Mouse (Mus musculus): ENCODE data around the gene Pmfbp1. TPM values are rescaled to one million over a fixed set of nuclear protein-coding genes. Genes with fewer than 3 reads are reported as not detected.
"Not testable (repeated sequence)": the region's sequence is repeated elsewhere in the genome, so short reads cannot be mapped to it uniquely, and the experiment has no call there.

The Pmfbp1 gene
- polyA plus RNA-seq (2015; fragmentation: Nextera tagmentation; extraction: Ambion mirVana) = 0.07 TPM in 1 of 2 replicates, not detected in the other

DNA sequence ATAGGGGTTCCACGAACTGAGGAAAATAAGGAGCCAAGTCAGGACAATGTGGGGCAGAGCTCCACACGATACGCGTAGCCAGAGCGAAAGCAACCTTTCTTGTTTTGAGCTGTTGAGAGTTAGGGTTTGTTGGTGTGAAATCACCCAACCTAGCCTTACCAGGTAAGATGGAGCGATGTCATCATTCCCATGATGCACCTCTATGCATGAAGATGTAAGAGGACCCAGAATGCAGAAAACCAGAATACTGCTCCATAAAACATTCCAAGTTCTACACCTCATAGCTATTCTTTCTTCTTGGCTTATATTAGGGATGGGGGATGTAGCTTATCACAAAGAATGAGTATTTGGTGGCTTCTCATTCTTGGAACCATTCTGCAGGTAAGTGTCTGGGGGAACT, at the start of gene Pmfbp1:
Pmfbp1 (plus strand) TSS at position 301 of the 400 bp plus-strand sequence.
- no peak within 1 kb of the TSS for H3K9ac ChIP-seq
- no peak within 1 kb of the TSS for H3K4me2 ChIP-seq (replicated peaks)
- H3K27ac ChIP-seq (replicated peaks) = no peak within 1 kb of the TSS
- no peak within 1 kb of the TSS for H3K4me3 ChIP-seq (replicated peaks)
- no peaks in the 10 kb centered on the region for H3K4me1 ChIP-seq
- WGBS = 95% methylated on average over 6 of the region's 6 CpGs
- H3K9me3 ChIP-seq (replicated peaks) = no peaks in the 10 kb centered on the region
- ATAC-seq (ENCODE audit: insufficient number of reproducible peaks, low FRiP score, low TSS enrichment, low read depth) = no peak
- no peaks in the 10 kb centered on the region for H3K27me3 ChIP-seq
- H3K36me3 ChIP-seq = no peaks in the 10 kb centered on the region

DNA sequence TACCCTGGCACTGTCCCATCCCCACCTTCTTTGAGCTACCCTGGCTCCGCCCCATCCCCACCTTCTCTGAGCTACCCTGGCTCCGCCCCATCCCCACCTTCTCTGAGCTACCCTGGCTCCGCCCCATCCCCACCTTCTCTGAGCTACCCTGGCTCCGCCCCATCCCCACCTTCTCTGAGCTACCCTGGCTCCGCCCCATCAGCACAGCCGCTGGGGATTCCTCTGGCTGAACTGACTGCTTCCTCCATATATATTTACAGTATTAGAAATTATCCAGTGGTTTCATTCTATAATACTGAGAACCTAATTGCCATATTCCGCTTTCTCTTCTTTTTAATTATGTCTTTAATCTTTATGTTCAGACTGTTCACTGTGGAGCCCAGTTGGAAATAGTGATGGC, 46.9 kb upstream of the Pmfbp1 start:
- not testable (repeated sequence) for H3K4me2 ChIP-seq (replicated peaks); H3K36me3 ChIP-seq; H3K27ac ChIP-seq (replicated peaks); H3K4me3 ChIP-seq (replicated peaks); H3K27me3 ChIP-seq; H3K9me3 ChIP-seq (replicated peaks); ATAC-seq (ENCODE audit: insufficient number of reproducible peaks, low FRiP score, low TSS enrichment, low read depth); H3K4me1 ChIP-seq; H3K9ac ChIP-seq
- WGBS = 26% methylated on average over 7 of the region's 7 CpGs

DNA sequence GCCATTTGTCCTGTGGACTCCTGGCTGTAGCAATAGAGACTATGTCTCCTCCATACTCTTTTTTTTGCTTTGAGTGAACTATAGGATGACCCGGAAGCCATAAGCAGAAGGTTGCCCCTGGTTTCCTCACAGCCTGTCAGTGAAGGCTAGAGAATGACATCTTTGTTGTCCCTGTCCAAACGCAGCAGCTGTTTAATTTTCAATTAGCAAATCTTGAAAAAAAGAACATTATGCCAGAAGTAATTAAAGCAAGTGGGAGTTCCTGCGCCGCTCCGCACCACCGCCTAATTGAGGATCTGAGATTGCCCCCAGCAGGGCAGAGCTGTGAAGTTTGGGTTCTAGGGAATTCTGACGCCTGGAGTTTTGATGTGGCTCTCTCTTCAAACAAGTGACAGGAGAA, 42.8 kb upstream of the Pmfbp1 start:
- Histone ChIP-seq H3K9ac (no peak overlapping the region), H3K36me3 (no peaks in the 10 kb centered on the region), H3K4me1 (no peaks in the 10 kb centered on the region), H3K4me3 (replicated peaks) (no peak overlapping the region), H3K27ac (replicated peaks) (no peak overlapping the region), H3K27me3 (no peaks in the 10 kb centered on the region), H3K4me2 (replicated peaks) (no peak overlapping the region), H3K9me3 (replicated peaks) (no peaks in the 10 kb centered on the region)
- ATAC-seq (ENCODE audit: insufficient number of reproducible peaks, low FRiP score, low TSS enrichment, low read depth) = no peak
- WGBS = 64% methylated on average over 7 of the region's 7 CpGs

DNA sequence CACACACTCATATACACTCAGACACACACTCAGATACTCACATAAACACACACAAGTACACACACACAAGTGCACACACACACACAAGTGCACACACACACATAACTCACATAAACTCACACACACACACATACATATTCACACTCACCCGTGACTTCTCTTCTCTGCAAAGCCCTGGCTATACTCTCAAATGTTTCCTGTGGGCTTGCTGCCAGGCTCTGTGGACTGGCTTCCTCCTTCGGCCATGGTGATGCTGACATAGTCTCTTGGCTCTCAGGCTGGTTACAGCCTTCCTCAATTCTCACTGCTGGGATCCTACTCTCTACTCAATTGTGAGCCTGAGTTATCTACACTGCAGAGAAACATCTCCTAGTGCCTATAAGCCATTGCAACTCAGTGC, 38.7 kb upstream of the Pmfbp1 start:
- WGBS = 62% methylated on average over 2 of the region's 2 CpGs
- H3K9me3 ChIP-seq (replicated peaks) = no peaks in the 10 kb centered on the region
- H3K4me1 ChIP-seq = no peaks in the 10 kb centered on the region
- H3K36me3 ChIP-seq = no peaks in the 10 kb centered on the region
- H3K27ac ChIP-seq (replicated peaks) = no peak overlapping the region
- no peak overlapping the region for H3K4me2 ChIP-seq (replicated peaks)
- ATAC-seq (ENCODE audit: insufficient number of reproducible peaks, low FRiP score, low TSS enrichment, low read depth) = no peak
- no peak overlapping the region for H3K9ac ChIP-seq
- no peaks in the 10 kb centered on the region for H3K27me3 ChIP-seq
- no peak overlapping the region for H3K4me3 ChIP-seq (replicated peaks)

DNA sequence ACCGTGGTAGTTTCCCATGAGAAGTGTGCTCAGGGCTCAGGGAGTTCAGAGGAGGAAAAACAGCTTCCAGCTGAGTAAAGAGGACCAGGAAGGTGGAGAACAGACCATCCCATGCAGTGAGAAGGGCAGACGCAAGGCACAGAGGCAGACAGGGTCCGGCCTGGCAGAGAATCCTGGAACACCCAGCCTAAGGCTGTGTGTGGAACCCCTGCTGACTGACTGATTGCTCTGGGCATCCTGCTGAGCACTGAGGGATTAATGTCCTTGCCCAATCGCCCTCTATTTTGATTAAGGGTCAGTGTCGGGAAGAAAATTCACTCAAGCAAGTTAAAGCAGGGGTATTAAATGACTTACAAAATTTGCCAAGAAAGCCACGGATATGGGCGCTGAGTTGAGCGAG, 36.4 kb upstream of the Pmfbp1 start:
- Histone ChIP-seq H3K36me3 (no peaks in the 10 kb centered on the region), H3K27me3 (no peaks in the 10 kb centered on the region), H3K27ac (replicated peaks) (no peak overlapping the region), H3K4me3 (replicated peaks) (no peak overlapping the region), H3K4me2 (replicated peaks) (no peak overlapping the region), H3K9ac (no peak overlapping the region), H3K9me3 (replicated peaks) (no peaks in the 10 kb centered on the region), H3K4me1 (no peaks in the 10 kb centered on the region)
- 53% methylated on average over 8 of the region's 8 CpGs for WGBS
- ATAC-seq (ENCODE audit: insufficient number of reproducible peaks, low FRiP score, low TSS enrichment, low read depth) = no peak

DNA sequence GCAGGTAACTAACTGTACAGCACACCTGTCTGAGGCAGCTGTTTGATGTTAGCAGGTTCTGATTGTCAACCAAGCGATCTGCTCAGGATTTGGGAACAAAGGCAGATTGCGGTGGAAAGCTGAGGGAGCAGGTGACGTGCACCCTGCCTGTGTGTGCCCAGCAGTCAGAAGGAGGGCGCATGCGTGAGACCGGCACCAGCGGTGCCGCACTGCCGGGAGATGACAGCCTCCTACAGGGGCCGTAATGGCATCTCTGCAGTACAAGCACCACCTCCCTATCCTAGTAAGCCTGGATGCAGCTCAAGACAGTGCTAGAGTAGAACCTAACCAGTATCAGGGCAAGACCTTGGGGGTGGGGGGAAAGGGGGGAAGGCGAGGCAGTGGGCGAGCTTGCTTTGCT, 35.2 kb upstream of the Pmfbp1 start:
- H3K27ac ChIP-seq (replicated peaks) = no peak overlapping the region
- H3K4me2 ChIP-seq (replicated peaks) = no peak overlapping the region
- H3K4me3 ChIP-seq (replicated peaks) = no peak overlapping the region
- no peak for ATAC-seq (ENCODE audit: insufficient number of reproducible peaks, low FRiP score, low TSS enrichment, low read depth)
- WGBS = 69% methylated on average over 12 of the region's 12 CpGs
- peaks cover 5% of the 10 kb centered on the region for H3K4me1 ChIP-seq
- H3K36me3 ChIP-seq = no peaks in the 10 kb centered on the region
- no peaks in the 10 kb centered on the region for H3K9me3 ChIP-seq (replicated peaks)
- no peaks in the 10 kb centered on the region for H3K27me3 ChIP-seq
- H3K9ac ChIP-seq = no peak overlapping the region

DNA sequence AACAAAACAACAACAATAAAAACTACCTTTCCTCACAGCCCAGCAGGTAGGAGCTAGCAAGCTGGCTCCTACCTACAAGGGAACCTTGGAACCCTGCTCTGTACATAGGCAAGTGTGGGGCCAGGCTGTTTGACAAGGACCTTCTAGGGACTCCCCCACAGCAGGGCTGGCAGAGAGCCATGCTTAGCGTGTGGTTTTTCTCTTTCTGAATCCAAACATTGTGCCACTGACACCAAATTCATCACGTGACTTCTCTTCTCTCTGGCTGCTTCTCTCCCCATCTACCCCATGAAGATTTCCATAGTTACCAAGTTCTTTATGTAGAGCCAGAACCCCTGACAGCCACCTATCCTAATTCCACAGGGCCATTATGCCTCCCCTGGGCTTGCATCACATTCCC, 30.8 kb upstream of the Pmfbp1 start:
- Histone ChIP-seq H3K9ac (no peak overlapping the region), H3K27ac (replicated peaks) (no peak overlapping the region), H3K4me1 (peaks cover 24% of the 10 kb centered on the region), H3K27me3 (no peaks in the 10 kb centered on the region), H3K36me3 (no peaks in the 10 kb centered on the region), H3K9me3 (replicated peaks) (no peaks in the 10 kb centered on the region), H3K4me2 (replicated peaks) (no peak overlapping the region), H3K4me3 (replicated peaks) (no peak overlapping the region)
- 38% methylated on average over 2 of the region's 2 CpGs for WGBS
- no peak for ATAC-seq (ENCODE audit: insufficient number of reproducible peaks, low FRiP score, low TSS enrichment, low read depth)

DNA sequence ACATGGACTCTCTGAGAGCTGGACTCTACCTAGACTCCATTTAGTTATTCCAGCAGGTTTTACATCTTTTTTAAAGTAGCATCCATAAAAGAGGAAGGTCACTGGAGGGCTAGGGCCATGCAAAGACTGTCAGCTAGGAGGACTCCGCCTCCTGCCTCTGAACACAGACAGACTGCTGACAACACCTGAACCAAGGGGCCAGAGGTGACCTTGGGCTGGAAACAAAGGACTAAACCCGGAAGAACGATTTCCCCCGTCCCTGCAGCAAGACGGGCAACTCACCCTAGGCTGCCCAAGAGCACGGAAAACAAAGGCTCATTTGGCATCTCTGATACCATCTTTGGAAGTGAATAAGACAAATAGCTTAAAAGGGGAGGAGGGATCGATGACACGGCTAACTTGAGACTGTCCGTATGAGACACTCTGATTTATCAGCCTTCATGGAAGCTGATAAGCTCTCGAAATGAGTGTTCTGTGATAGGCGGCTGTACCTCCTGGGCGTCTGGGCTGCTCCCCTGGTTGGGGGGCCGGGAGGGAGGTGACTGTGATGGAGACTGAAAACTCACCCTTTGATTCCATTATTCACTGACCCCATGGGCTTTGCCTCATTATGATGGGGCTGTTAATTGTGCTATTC, 30.0 kb upstream of the Pmfbp1 start:
- no peaks in the 10 kb centered on the region for H3K27me3 ChIP-seq
- no peak for ATAC-seq (ENCODE audit: insufficient number of reproducible peaks, low FRiP score, low TSS enrichment, low read depth)
- peaks cover 24% of the 10 kb centered on the region for H3K4me1 ChIP-seq
- H3K36me3 ChIP-seq = no peaks in the 10 kb centered on the region
- H3K9me3 ChIP-seq (replicated peaks) = no peaks in the 10 kb centered on the region
- no peak overlapping the region for H3K4me3 ChIP-seq (replicated peaks)
- no peak overlapping the region for H3K9ac ChIP-seq
- H3K4me2 ChIP-seq (replicated peaks) = 0 out of 2 replicates have a peak overlapping the region, but pooled peaks have one; percentile 40
- H3K27ac ChIP-seq (replicated peaks) = no peak overlapping the region
- WGBS = 29% methylated on average over 13 of the region's 13 CpGs

DNA sequence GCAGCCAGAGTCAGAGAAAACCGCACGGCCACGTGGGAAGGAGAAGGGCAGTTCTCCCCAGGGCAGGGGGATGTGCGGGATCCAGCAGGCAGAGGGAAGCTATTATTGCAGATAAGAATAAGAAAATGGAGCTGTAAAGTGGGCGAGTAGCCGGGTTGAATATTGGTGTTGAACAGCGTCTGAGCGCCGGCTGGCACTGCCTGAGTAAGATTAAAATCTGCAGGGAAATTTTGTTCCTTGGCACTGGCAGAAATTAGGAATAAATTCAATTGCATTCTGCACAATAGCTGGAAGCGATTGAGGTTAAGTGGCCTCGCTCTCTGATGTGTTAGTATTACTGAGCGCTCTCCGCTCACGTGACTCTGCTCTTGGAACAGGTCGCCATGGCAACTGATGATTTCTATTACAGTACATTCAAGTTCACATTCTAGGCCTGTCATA, 29.4 kb upstream of the Pmfbp1 start:
- peak overlapping the region; percentile 40 for H3K4me2 ChIP-seq (replicated peaks)
- 23% methylated on average over 15 of the region's 15 CpGs for WGBS
- 0 out of 2 replicates have a peak overlapping the region, but pooled peaks have one; percentile 8 for H3K4me3 ChIP-seq (replicated peaks)
- no peaks in the 10 kb centered on the region for H3K27me3 ChIP-seq
- no peak overlapping the region for H3K27ac ChIP-seq (replicated peaks)
- peak; percentile 65; the same call in 1 of the 2 replicates for ATAC-seq (ENCODE audit: insufficient number of reproducible peaks, low FRiP score, low TSS enrichment, low read depth)
- H3K9ac ChIP-seq = no peak overlapping the region
- no peaks in the 10 kb centered on the region for H3K36me3 ChIP-seq
- H3K4me1 ChIP-seq = peaks cover 24% of the 10 kb centered on the region
- H3K9me3 ChIP-seq (replicated peaks) = no peaks in the 10 kb centered on the region

DNA sequence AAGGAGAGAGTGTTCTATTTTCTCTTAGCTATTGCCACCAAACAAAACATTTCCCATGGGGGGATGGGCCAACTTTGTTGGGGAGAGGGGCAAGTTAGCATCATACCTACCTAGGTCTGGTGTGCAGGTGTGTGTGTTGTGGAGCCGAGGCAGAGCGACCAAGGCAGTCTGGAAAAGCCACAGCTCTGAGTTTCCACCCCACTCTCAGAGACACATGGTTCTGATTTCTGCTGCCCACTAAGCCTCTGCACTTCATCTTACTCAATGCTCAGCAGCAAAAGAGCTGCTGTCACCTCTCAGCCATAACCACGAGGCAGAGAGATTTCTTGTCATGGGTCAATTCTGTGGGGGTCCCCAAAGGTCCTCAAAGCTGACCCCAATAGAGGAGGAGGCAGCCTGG, 28.8 kb upstream of the Pmfbp1 start:
- H3K27me3 ChIP-seq = no peaks in the 10 kb centered on the region
- peaks cover 24% of the 10 kb centered on the region for H3K4me1 ChIP-seq
- WGBS = 49% methylated on average over 3 of the region's 3 CpGs
- peak overlapping the region; percentile 39 for H3K27ac ChIP-seq (replicated peaks)
- no peaks in the 10 kb centered on the region for H3K36me3 ChIP-seq
- ATAC-seq (ENCODE audit: insufficient number of reproducible peaks, low FRiP score, low TSS enrichment, low read depth) = no peak
- H3K9me3 ChIP-seq (replicated peaks) = no peaks in the 10 kb centered on the region
- H3K4me3 ChIP-seq (replicated peaks) = no peak overlapping the region
- no peak overlapping the region for H3K9ac ChIP-seq
- peak overlapping the region; percentile 40; the same call in 1 of the 2 replicates for H3K4me2 ChIP-seq (replicated peaks)

DNA sequence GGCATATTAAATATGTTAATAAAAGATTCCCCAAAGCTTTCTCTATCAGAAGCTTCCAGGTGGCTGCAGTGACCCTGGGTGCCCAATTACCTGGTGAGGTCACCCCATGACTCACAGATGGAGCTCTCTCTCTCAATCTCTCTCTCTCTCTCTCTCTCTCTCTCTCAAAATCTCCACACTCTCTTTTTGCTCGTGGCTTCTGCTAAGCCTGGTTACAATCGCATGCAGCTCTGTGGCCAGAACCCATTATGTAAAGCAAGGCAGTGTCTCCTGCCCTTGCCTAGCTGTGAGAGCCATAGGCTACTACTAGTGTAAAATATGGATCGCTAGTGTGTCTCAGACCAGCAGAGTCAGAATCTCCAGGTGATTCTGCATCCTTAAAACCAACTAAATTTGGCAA, 28.1 kb upstream of the Pmfbp1 start:
- 59% methylated on average over 3 of the region's 3 CpGs for WGBS
- Histone ChIP-seq H3K36me3 (no peaks in the 10 kb centered on the region), H3K4me1 (peaks cover 24% of the 10 kb centered on the region), H3K27ac (replicated peaks) (no peak overlapping the region; the same call in 1 of the 2 replicates), H3K4me3 (replicated peaks) (no peak overlapping the region), H3K9me3 (replicated peaks) (no peaks in the 10 kb centered on the region), H3K9ac (no peak overlapping the region), H3K4me2 (replicated peaks) (no peak overlapping the region), H3K27me3 (no peaks in the 10 kb centered on the region)
- ATAC-seq (ENCODE audit: insufficient number of reproducible peaks, low FRiP score, low TSS enrichment, low read depth) = no peak

DNA sequence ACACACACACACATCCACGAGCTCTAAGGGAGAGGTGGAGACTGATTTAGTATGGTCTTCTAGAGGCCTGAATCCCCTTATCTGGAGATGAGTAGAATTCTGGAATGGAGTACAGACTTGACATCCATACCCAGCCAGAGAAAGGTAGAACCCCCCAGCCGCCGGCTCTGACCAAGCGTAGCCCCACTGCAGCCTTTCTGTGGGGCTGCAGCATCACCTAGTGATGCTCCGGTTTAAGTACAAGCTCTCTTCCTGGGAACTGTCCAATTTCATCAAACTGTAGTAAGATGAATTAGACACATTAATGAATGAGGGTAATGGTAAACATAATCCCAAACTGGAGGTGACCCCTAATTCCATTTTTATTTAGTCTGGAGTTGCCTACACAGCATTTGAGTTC, 26.3 kb upstream of the Pmfbp1 start:
- no peaks in the 10 kb centered on the region for H3K9me3 ChIP-seq (replicated peaks)
- no peak overlapping the region for H3K4me3 ChIP-seq (replicated peaks)
- peaks cover 24% of the 10 kb centered on the region for H3K4me1 ChIP-seq
- WGBS = 35% methylated on average over 5 of the region's 5 CpGs
- no peak overlapping the region for H3K27ac ChIP-seq (replicated peaks)
- no peak for ATAC-seq (ENCODE audit: insufficient number of reproducible peaks, low FRiP score, low TSS enrichment, low read depth)
- no peak overlapping the region for H3K4me2 ChIP-seq (replicated peaks)
- H3K36me3 ChIP-seq = no peaks in the 10 kb centered on the region
- H3K27me3 ChIP-seq = no peaks in the 10 kb centered on the region
- H3K9ac ChIP-seq = no peak overlapping the region
